Mouse (Mus musculus): ENCODE data around the gene Lrrc1. TPM values are rescaled to one million over a fixed set of nuclear protein-coding genes. Genes with fewer than 3 reads are reported as not detected.
A peak's percentile ranks its signal among the peaks of the same experiment; 100 is the strongest.

Lrrc1 gene
- polyA plus RNA-seq, 1 experiment from 2014 or later, result 17.0 TPM

DNA sequence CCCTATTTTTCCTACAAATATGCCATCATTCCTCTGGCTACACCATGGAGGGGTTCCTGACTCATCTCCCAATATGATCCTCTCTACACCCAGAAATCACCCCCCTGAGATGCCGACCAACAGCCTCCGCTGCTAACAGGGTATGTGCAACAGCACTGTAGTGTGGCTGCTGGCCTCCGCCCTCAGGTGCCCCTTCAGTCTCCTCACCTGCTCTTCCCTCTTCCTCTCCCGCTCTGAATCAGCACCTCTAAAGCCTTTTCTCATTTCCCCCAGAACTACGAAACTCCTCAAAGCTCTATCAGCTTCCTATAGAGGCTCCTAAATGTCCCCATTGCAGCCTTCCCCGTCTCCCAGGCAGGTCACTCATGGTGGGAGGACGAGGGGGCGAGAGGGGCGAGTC is 5.4 kb downstream of the Lrrc1 start:
- no peak overlapping the region for H3K4me2 ChIP-seq
- ATAC-seq (ENCODE audit: insufficient number of reproducible peaks, low FRiP score, low TSS enrichment, low read depth), result no peak
- WGBS, result 90% methylated on average over 9 of the region's 9 CpGs

GRCm38 (mm10) chr9:77537357-77537756 is 7.3 kb downstream of the Lrrc1 start:
- H3K4me2 ChIP-seq, result no peak overlapping the region
- WGBS, result 84% methylated on average over 10 of the region's 10 CpGs

More for the DNA sequence above, 5.4 kb downstream of the Lrrc1 start:
- H3K9ac ChIP-seq, result no peak overlapping the region
- no peak overlapping the region for H3K4me3 ChIP-seq
- H3K27ac ChIP-seq, result no peak overlapping the region
- no peaks in the 10 kb centered on the region for H3K36me3 ChIP-seq
- H3K4me1 ChIP-seq, result peaks cover 22% of the 10 kb centered on the region
- no peaks in the 10 kb centered on the region for H3K27me3 ChIP-seq
- H3K9me3 ChIP-seq, result no peaks in the 10 kb centered on the region

GRCm38 (mm10) chr9:77536832-77537231 is 7.8 kb downstream of the Lrrc1 start:
- 68% methylated on average over 7 of the region's 7 CpGs for WGBS
- Histone ChIP-seq H3K27ac (no peak overlapping the region), H3K4me2 (no peak overlapping the region), H3K4me3 (no peak overlapping the region), H3K9ac (no peak overlapping the region), H3K36me3 (no peaks in the 10 kb centered on the region), H3K4me1 (peaks cover 5% of the 10 kb centered on the region; the same call in 1 of the 2 replicates), H3K9me3 (no peaks in the 10 kb centered on the region), H3K27me3 (no peaks in the 10 kb centered on the region)
- ATAC-seq (ENCODE audit: insufficient number of reproducible peaks, low FRiP score, low TSS enrichment, low read depth), result no peak

More at GRCm38 (mm10) chr9:77537357-77537756, 7.3 kb downstream of the Lrrc1 start:
- Histone ChIP-seq H3K4me3 (no peak overlapping the region), H3K27me3 (no peaks in the 10 kb centered on the region), H3K27ac (no peak overlapping the region), H3K9me3 (no peaks in the 10 kb centered on the region), H3K36me3 (no peaks in the 10 kb centered on the region), H3K4me1 (peaks cover 10% of the 10 kb centered on the region; the same call in 1 of the 2 replicates), H3K9ac (no peak overlapping the region)
- no peak for ATAC-seq (ENCODE audit: insufficient number of reproducible peaks, low FRiP score, low TSS enrichment, low read depth)

GRCm38 (mm10) chr9:77536286-77536685 is 8.4 kb downstream of the Lrrc1 start:
- Histone ChIP-seq H3K36me3 (no peaks in the 10 kb centered on the region), H3K9ac (no peak overlapping the region), H3K9me3 (no peaks in the 10 kb centered on the region), H3K27me3 (no peaks in the 10 kb centered on the region), H3K27ac (no peak overlapping the region), H3K4me1 (peaks cover 5% of the 10 kb centered on the region; the same call in 1 of the 2 replicates), H3K4me2 (no peak overlapping the region), H3K4me3 (no peak overlapping the region)
- ATAC-seq (ENCODE audit: insufficient number of reproducible peaks, low FRiP score, low TSS enrichment, low read depth), result no peak
- WGBS, result 73% methylated on average over 6 of the region's 6 CpGs

DNA sequence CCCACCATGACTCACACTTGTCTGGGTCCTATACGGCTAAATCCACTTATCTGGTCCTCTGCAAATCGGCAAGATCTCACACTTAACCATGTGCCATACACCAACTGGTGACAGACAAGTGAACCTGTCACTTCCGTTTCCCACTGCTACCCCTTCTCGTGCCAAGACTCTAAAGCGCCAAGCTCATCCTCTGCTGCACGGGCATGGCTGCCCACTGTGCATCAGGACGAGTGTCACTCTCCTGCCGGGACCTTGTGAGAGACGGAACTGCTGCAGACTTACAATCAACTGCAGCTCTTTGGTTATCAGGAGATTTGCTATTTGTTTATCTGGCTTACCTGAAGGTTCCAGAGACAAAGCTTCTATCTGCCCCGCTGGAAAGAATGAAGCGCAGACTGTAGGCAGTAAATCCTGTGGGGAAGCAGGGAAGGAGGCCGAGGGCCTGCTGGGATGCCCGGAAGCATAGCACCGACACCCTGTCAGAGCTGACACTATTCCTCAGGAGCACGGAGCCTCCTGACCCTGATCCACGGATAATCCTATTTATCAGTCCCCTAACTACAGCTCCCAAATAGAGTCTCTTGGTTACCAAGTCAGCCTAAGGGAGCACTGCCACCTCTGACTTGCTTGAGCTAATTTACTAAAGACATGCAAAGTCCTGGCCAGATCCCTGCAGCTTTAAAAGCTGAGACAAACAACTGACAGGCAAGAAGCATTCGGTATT is 9.5 kb downstream of the Lrrc1 start:
- Histone ChIP-seq H3K27ac (no peak overlapping the region), H3K27me3 (no peaks in the 10 kb centered on the region)
- WGBS, result 36% methylated on average over 17 of the region's 17 CpGs

DNA sequence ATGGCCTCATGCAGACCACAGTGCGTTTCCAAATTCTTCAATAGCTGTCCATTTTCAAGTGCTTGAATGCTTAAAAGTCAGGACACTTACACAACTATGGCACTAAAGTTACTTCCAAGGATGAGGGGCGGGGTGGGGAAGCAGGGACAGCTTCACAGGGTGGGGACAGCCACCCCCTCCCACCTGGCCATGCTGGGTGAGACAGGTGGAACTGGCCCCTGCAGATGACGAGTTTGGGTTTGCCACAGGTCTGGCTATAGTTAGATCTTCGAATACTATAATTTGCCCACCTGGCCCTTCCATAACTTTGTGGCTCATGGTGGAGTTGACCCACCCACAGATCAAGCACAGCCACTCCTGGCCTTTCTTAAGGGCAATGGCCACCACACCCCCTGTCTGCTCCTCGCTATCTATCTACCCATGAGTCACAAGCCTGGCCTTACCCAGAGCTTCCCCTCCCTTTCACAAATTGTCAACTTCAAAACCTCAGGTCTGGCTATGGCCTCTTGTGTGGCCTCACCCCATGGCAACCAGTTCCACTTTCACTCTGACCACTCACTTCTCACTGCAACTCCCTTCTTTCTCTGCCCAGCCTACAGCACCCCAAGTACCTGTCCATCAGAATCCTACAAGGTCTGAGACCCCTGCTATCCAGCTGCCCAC is 16.2 kb downstream of the Lrrc1 start:
- H3K27me3 ChIP-seq, result no peaks in the 10 kb centered on the region
- H3K9me3 ChIP-seq, result no peaks in the 10 kb centered on the region
- no peak overlapping the region for H3K27ac ChIP-seq
- WGBS, result 80% methylated on average over 5 of the region's 5 CpGs
- no peak overlapping the region for H3K9ac ChIP-seq
- H3K4me2 ChIP-seq, result no peak overlapping the region
- H3K36me3 ChIP-seq, result no peaks in the 10 kb centered on the region
- no peak for ATAC-seq (ENCODE audit: insufficient number of reproducible peaks, low FRiP score, low TSS enrichment, low read depth)
- peaks cover 24% of the 10 kb centered on the region for H3K4me1 ChIP-seq
- H3K4me3 ChIP-seq, result no peak overlapping the region

More for the DNA sequence above, 9.5 kb downstream of the Lrrc1 start:
- Histone ChIP-seq H3K4me1 (peaks cover 5% of the 10 kb centered on the region; the same call in 1 of the 2 replicates), H3K4me3 (no peak overlapping the region), H3K9me3 (no peaks in the 10 kb centered on the region), H3K4me2 (no peak overlapping the region), H3K9ac (no peak overlapping the region), H3K36me3 (no peaks in the 10 kb centered on the region)
- no peak for ATAC-seq (ENCODE audit: insufficient number of reproducible peaks, low FRiP score, low TSS enrichment, low read depth)

DNA sequence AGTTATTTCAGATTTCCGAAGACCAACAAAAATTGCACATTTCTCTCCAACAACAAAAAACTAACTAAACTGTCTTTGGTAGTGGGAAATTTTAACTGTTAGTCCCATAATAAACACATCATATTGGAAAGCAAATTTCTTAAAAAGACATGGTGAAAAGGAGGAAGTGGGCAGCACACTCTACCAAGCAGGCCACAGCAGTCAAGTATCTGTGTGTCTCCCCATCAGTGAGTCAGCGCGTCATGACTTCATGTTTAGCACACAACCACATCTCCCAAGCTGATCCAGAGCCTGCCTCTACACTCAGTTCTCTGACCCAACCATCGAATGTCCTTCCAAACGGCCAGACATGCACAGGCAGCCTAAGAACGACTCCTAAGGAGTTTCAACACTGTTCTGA is 17.5 kb downstream of the Lrrc1 start:
- H3K4me2 ChIP-seq, result no peak overlapping the region
- WGBS, result 83% methylated on average over 6 of the region's 6 CpGs
- no peak overlapping the region for H3K4me3 ChIP-seq
- no peaks in the 10 kb centered on the region for H3K27me3 ChIP-seq
- no peaks in the 10 kb centered on the region for H3K9me3 ChIP-seq
- no peak overlapping the region for H3K9ac ChIP-seq
- H3K27ac ChIP-seq, result no peak overlapping the region
- ATAC-seq (ENCODE audit: insufficient number of reproducible peaks, low FRiP score, low TSS enrichment, low read depth), result no peak
- H3K4me1 ChIP-seq, result peaks cover 24% of the 10 kb centered on the region
- no peaks in the 10 kb centered on the region for H3K36me3 ChIP-seq

DNA sequence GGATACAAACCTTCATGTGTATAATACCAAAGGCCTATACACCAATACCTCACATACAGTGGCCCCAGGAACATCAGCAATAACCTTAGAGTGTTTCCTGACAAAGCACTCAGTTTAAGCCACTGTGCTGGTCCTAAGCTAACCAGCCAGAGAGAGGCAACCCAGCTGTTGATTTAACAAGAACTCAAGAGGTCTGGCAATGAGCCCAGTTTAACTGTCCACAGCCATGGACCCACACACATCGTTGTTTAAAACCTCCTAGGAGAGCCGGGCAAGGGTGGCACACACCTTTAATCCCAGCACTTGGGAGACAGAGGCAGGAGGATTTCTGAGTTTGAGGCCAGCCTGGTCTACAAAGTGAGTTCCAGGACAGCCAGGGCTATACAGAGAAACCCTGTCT is 18.0 kb downstream of the Lrrc1 start:
- ATAC-seq (ENCODE audit: insufficient number of reproducible peaks, low FRiP score, low TSS enrichment, low read depth), result no peak
- no peak overlapping the region for H3K4me3 ChIP-seq
- H3K27me3 ChIP-seq, result no peaks in the 10 kb centered on the region
- H3K4me1 ChIP-seq, result peaks cover 24% of the 10 kb centered on the region
- H3K4me2 ChIP-seq, result no peak overlapping the region
- no peak overlapping the region for H3K27ac ChIP-seq
- 44% methylated on average over 2 of the region's 2 CpGs for WGBS
- H3K9ac ChIP-seq, result no peak overlapping the region
- no peaks in the 10 kb centered on the region for H3K36me3 ChIP-seq
- H3K9me3 ChIP-seq, result no peaks in the 10 kb centered on the region

DNA sequence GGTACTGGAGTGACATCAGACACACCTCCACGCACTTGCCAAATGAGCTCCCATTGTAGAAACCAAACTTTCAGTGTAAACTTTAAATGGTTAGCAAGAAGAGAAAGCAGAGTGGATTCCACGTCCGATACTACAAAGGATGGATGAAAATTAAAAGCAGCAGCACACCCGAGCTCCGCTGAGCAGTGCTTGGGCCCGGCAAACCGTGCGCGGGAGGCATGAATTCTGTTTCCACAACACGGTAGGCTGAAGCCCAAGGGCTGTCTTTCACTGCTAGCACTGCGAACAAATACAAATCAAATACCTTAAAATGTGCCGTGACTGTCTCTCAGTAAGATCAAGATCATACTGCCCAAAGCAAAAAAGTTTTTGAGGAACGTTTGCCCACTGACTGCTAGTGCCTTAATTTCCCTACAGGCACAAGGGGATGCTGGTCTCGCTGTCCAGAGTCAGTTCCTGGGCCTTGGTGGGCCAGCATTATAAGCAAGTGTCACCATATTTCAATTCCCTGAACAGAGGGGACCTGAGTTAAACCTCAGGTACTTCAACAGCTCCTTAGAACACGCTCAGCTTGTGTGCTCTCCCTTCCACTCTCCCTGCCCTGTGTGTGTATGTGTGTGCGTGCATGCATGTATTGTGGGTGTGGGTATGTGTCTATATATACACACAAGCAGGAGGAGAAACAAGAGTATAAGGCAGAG is 18.9 kb downstream of the Lrrc1 start:
- Histone ChIP-seq H3K36me3 (no peaks in the 10 kb centered on the region), H3K4me2 (no peak overlapping the region), H3K27me3 (no peaks in the 10 kb centered on the region), H3K4me1 (peaks cover 24% of the 10 kb centered on the region), H3K27ac (no peak overlapping the region), H3K9ac (no peak overlapping the region), H3K9me3 (no peaks in the 10 kb centered on the region), H3K4me3 (no peak overlapping the region)
- WGBS, result 63% methylated on average over 16 of the region's 16 CpGs
- no peak for ATAC-seq (ENCODE audit: insufficient number of reproducible peaks, low FRiP score, low TSS enrichment, low read depth)

GRCm38 (mm10) chr9:77523793-77524192 is 20.9 kb downstream of the Lrrc1 start:
- Histone ChIP-seq H3K9ac (no peak overlapping the region), H3K4me3 (no peak overlapping the region), H3K9me3 (no peaks in the 10 kb centered on the region), H3K27me3 (no peaks in the 10 kb centered on the region), H3K36me3 (no peaks in the 10 kb centered on the region), H3K4me2 (no peak overlapping the region), H3K4me1 (peaks cover 12% of the 10 kb centered on the region), H3K27ac (no peak overlapping the region)
- 80% methylated on average over 4 of the region's 4 CpGs for WGBS
- ATAC-seq (ENCODE audit: insufficient number of reproducible peaks, low FRiP score, low TSS enrichment, low read depth), result no peak

DNA sequence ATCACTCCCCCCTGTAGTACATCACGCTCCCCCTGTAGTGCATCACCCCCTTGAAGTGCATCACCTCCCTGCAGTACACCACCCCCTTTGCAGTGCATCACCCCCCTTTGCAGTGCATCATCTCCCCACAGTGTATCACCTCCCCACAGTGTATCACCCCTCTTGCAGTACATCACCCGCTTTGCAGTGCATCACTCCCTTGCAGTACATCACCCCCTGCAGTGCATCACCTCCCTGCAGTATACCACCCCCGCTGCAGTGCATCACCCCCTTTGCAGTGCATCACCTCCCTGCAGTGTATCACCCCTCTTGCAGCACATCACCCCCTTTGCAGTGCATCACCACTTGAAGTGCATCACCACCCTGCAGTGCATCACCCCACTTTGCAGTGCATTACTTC is 22.2 kb downstream of the Lrrc1 start:
- 92% methylated on average over 3 of the region's 3 CpGs for WGBS
- no peaks in the 10 kb centered on the region for H3K27me3 ChIP-seq
- 0 out of 2 replicates have a peak, but pooled peaks have one; percentile 35 for ATAC-seq (ENCODE audit: insufficient number of reproducible peaks, low FRiP score, low TSS enrichment, low read depth)

DNA sequence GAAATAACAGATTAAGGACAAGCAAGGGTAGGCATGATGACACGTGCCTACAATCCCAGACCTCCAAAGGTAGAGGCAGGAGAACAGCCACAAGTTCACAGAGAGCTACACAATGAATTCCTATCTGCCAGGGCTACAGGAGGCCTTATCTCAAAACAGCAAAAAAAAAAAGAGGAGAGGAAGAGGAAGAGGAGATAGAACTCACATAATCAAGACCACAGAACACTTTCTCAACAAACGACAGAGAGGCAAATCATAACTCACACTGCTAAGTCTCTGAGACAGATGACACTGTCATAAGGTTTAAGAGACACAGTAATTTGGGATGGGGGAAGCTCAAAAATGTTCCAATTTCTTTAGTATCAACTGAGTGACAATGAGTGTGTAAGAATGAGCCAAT is 25.5 kb downstream of the Lrrc1 start:
- Histone ChIP-seq H3K27ac (no peak overlapping the region), H3K36me3 (no peaks in the 10 kb centered on the region), H3K4me3 (no peak overlapping the region), H3K9me3 (no peaks in the 10 kb centered on the region), H3K4me1 (0 out of 2 replicates have a peak, but pooled peaks cover 5% of the 10 kb centered on the region), H3K4me2 (no peak overlapping the region), H3K9ac (no peak overlapping the region), H3K27me3 (no peaks in the 10 kb centered on the region)
- ATAC-seq (ENCODE audit: insufficient number of reproducible peaks, low FRiP score, low TSS enrichment, low read depth), result no peak
- 70% methylated on average over 2 of the region's 2 CpGs for WGBS

More for the DNA sequence above, 22.2 kb downstream of the Lrrc1 start:
- Histone ChIP-seq H3K9ac (no peak overlapping the region), H3K4me2 (no peak overlapping the region), H3K4me3 (no peak overlapping the region), H3K4me1 (peaks cover 12% of the 10 kb centered on the region), H3K36me3 (no peaks in the 10 kb centered on the region), H3K9me3 (no peaks in the 10 kb centered on the region), H3K27ac (no peak overlapping the region)
